Mouse (Mus musculus) bone marrow macrophage, adult 2 months (primary cell): Measurements from ENCODE around the gene Dnajb11.

Experiments used
- CTCF ChIP-seq: IDR thresholded peaks from 2 replicates; pipeline ENCODE4 v1.5.1; 2012; ENCODE audit warnings: low read depth, mild to moderate bottlenecking, low read length, moderate library complexity
- POLR2A ChIP-seq: IDR thresholded peaks from 2 replicates; pipeline ENCODE4 v1.6.1; 2012; ENCODE audit warnings: mild to moderate bottlenecking, low read depth, low read length, borderline replicate concordance

- TF ChIP-seq CTCF (no peak), POLR2A (no peak)
Observed at GRCm38 (mm10) chr16:22891733-22892154, 34.1 kb downstream of the Dnajb11 start.
